Comparison of ENCODE assay signal across 8 mouse cellular contexts in genomic region chr11:69803328-69803727, GRCm38 (mm10). TPM values are rescaled to one million over a fixed set of nuclear protein-coding genes. Genes with fewer than 3 reads are reported as not detected.
DNase-seq lines count a peak whose midpoint lies in the region; ATAC-seq lines count a peak whose summit lies in the region.
"Had no signal": no experiment of that assay in that cellular context is flagged by ENCODE, and none has a peak within 500 bp of the region (broad histone marks: within the 10 kb centered on the region; RNA-seq: fewer than 3 reads in every experiment).

No protein-coding gene starts in this region.

- 2% methylated on average over 12 of the region's 12 CpGs for WGBS in lung, embryonic 15.5 days
- 0% methylated on average over 12 of the region's 12 CpGs for WGBS in forebrain, embryonic 11.5 days
- 4% methylated on average over 12 of the region's 12 CpGs for WGBS in limb, embryonic 15.5 days
- WGBS in stomach, embryonic 15.5 days: 2% methylated on average over 12 of the region's 12 CpGs

- peak overlapping the region; percentile 59 for H3K4me3 ChIP-seq in lung, embryonic 15.5 days
- peak overlapping the region; percentile 49 for H3K4me3 ChIP-seq in forebrain, embryonic 11.5 days (ENCODE audit: low read depth, low read length)
- peak overlapping the region; percentile 60 for H3K4me3 ChIP-seq in limb, embryonic 15.5 days
- H3K4me3 ChIP-seq in stomach, embryonic 15.5 days (replicated peaks): peak overlapping the region; percentile 56

- peak overlapping the region; percentile 55 for H3K9ac ChIP-seq in lung, embryonic 15.5 days
- peak overlapping the region; percentile 68 for H3K9ac ChIP-seq in forebrain, embryonic 11.5 days (ENCODE audit: low read length)
- H3K9ac ChIP-seq in limb, embryonic 15.5 days: peak overlapping the region; percentile 40; the same call in 1 of the 2 replicates
- H3K9ac ChIP-seq in stomach, embryonic 15.5 days: peak overlapping the region; percentile 39; the same call in 1 of the 2 replicates

- peaks cover 61% of the 10 kb centered on the region for H3K4me1 ChIP-seq in lung, embryonic 15.5 days
- H3K4me1 ChIP-seq in forebrain, embryonic 11.5 days (replicated peaks; ENCODE audit: control insufficient read depth, insufficient read depth, low read length): peaks cover 43% of the 10 kb centered on the region
- H3K4me1 ChIP-seq in limb, embryonic 15.5 days: peaks cover 62% of the 10 kb centered on the region
- H3K4me1 ChIP-seq in stomach, embryonic 15.5 days: peaks cover 58% of the 10 kb centered on the region

- H3K27ac ChIP-seq in lung, embryonic 15.5 days: no peak overlapping the region
- H3K27ac ChIP-seq in forebrain, embryonic 11.5 days (ENCODE audit: low read depth, low read length): no peak overlapping the region
- peak overlapping the region; percentile 35; the same call in 1 of the 2 replicates for H3K27ac ChIP-seq in limb, embryonic 15.5 days
- H3K27ac ChIP-seq in stomach, embryonic 15.5 days: peak overlapping the region; percentile 61; the same call in 1 of the 2 replicates

- H3K36me3 ChIP-seq in lung, embryonic 15.5 days: no peaks in the 10 kb centered on the region
- no peaks in the 10 kb centered on the region for H3K36me3 ChIP-seq in forebrain, embryonic 11.5 days (ENCODE audit: control insufficient read depth, insufficient read depth, low read length)
- H3K36me3 ChIP-seq in limb, embryonic 15.5 days: 0 out of 2 replicates have a peak, but pooled peaks cover 2% of the 10 kb centered on the region
- no peaks in the 10 kb centered on the region for H3K36me3 ChIP-seq in stomach, embryonic 15.5 days

- peaks cover 51% of the 10 kb centered on the region for H3K27me3 ChIP-seq in lung, embryonic 15.5 days
- peaks cover 44% of the 10 kb centered on the region for H3K27me3 ChIP-seq in forebrain, embryonic 11.5 days (ENCODE audit: control insufficient read depth, insufficient read depth, low read length)
- peaks cover 58% of the 10 kb centered on the region for H3K27me3 ChIP-seq in limb, embryonic 15.5 days
- H3K27me3 ChIP-seq in stomach, embryonic 15.5 days (replicated peaks): peaks cover 6% of the 10 kb centered on the region; the same call in 1 of the 2 replicates

- no peaks in the 10 kb centered on the region for H3K9me3 ChIP-seq in lung, embryonic 15.5 days
- no peaks in the 10 kb centered on the region; the same call in 1 of the 2 replicates for H3K9me3 ChIP-seq in forebrain, embryonic 11.5 days (ENCODE audit: control insufficient read depth, low read length)
- H3K9me3 ChIP-seq in limb, embryonic 15.5 days: no peaks in the 10 kb centered on the region
- no peaks in the 10 kb centered on the region for H3K9me3 ChIP-seq in stomach, embryonic 15.5 days

- peak overlapping the region; percentile 97 for H3K4me2 ChIP-seq in lung, embryonic 15.5 days
- peak overlapping the region; percentile 94 for H3K4me2 ChIP-seq in forebrain, embryonic 11.5 days (ENCODE audit: low read depth, low read length, severe bottlenecking)
- peak overlapping the region; percentile 97 for H3K4me2 ChIP-seq in limb, embryonic 15.5 days
- peak overlapping the region; percentile 98 for H3K4me2 ChIP-seq in stomach, embryonic 15.5 days

- no peak for DNase-seq in lung, postnatal 14 days
- no peak for DNase-seq in forebrain, embryonic 11.5 days (ENCODE audit: low spot score)
- no peak for DNase-seq in adrenal gland, adult 2 months
- DNase-seq in urinary bladder, postnatal 4 days (ENCODE audit: low spot score in 2 of 2): no peak

- ATAC-seq in lung, embryonic 15.5 days (ENCODE audit: borderline replicate concordance, extremely low read depth, low FRiP score, low TSS enrichment): no peak; the same call in 1 of the 2 replicates
- ATAC-seq in forebrain, embryonic 11.5 days (replicated peaks; ENCODE audit: low FRiP score): peak; percentile 9; the same call in 1 of the 2 replicates
- ATAC-seq in limb, embryonic 15.5 days (ENCODE audit: insufficient number of reproducible peaks, low FRiP score, low TSS enrichment, low read depth): 0 out of 2 replicates have a peak, but pooled peaks have one; percentile 0
- ATAC-seq in stomach, embryonic 15.5 days (ENCODE audit: insufficient read depth, low FRiP score, low read depth): 0 out of 2 replicates have a peak, but pooled peaks have one; percentile 9

RNA-seq across cellular contexts. Expression of gene Fgf11, which starts 1.7 kb away (rescaled TPM):
- polyA plus RNA-seq in lung, embryonic 15.5 days (2015; fragmentation: Nextera tagmentation; extraction: Ambion mirVana): 1.2 and 1.3 TPM in 2 replicates
- 1.3 and 1.7 TPM in 2 replicates for polyA plus RNA-seq in forebrain, embryonic 11.5 days (2014; fragmentation: Nextera tagmentation; extraction: Ambion mirVana)
- polyA plus RNA-seq in limb, embryonic 15.5 days (2015; fragmentation: Nextera tagmentation; extraction: Ambion mirVana): 3.4 and 3.9 TPM in 2 replicates
- polyA plus RNA-seq in stomach, embryonic 15.5 days (2015; fragmentation: Nextera tagmentation; extraction: Ambion mirVana): 2.2 and 2.4 TPM in 2 replicates
- 10 to 100 TPM in 1 of 2 experiments, 1 to 10 TPM in 1; 4.6 to 12.8 TPM for total RNA-seq in adrenal gland, adult 2 months (2021)
- polyA plus RNA-seq in adrenal gland, adult 2 months (2012; rRNA removed): 6.0 and 13.4 TPM in 2 replicates

RNA-seq across cellular contexts. Expression of gene Tmem102, which starts 2.1 kb away (rescaled TPM):
- polyA plus RNA-seq in lung, embryonic 15.5 days (2015; fragmentation: Nextera tagmentation; extraction: Ambion mirVana): 6.3 and 7.3 TPM in 2 replicates
- polyA plus RNA-seq in forebrain, embryonic 11.5 days (2014; fragmentation: Nextera tagmentation; extraction: Ambion mirVana): 0.32 and 0.65 TPM in 2 replicates
- 8.1 and 8.9 TPM in 2 replicates for polyA plus RNA-seq in limb, embryonic 15.5 days (2015; fragmentation: Nextera tagmentation; extraction: Ambion mirVana)
- 19.9 and 20.4 TPM in 2 replicates for polyA plus RNA-seq in stomach, embryonic 15.5 days (2015; fragmentation: Nextera tagmentation; extraction: Ambion mirVana)
- 1 to 10 TPM in 1 of 2 experiments, under 1 TPM in 1; 0.23 to 1.1 TPM for total RNA-seq in adrenal gland, adult 2 months (2021)
- polyA plus RNA-seq in adrenal gland, adult 2 months (2012; rRNA removed): 0.81 and 0.94 TPM in 2 replicates
- total RNA-seq: layer of hippocampus, adult 18-20 months had no signal

RNA-seq across cellular contexts. Expression of gene Chrnb1, which starts 7.6 kb away (rescaled TPM):
- polyA plus RNA-seq in lung, embryonic 15.5 days (2015; fragmentation: Nextera tagmentation; extraction: Ambion mirVana): 15.7 and 15.8 TPM in 2 replicates
- 0.73 and 1.1 TPM in 2 replicates for polyA plus RNA-seq in forebrain, embryonic 11.5 days (2014; fragmentation: Nextera tagmentation; extraction: Ambion mirVana)
- polyA plus RNA-seq in limb, embryonic 15.5 days (2015; fragmentation: Nextera tagmentation; extraction: Ambion mirVana): 18.6 and 30.0 TPM in 2 replicates
- 5.1 and 6.0 TPM in 2 replicates for polyA plus RNA-seq in stomach, embryonic 15.5 days (2015; fragmentation: Nextera tagmentation; extraction: Ambion mirVana)
- 1 to 10 TPM; 1.7 to 3.1 TPM for total RNA-seq in adrenal gland, adult 2 months (2021)
- polyA plus RNA-seq in adrenal gland, adult 2 months (2012; rRNA removed): 2.7 and 3.0 TPM in 2 replicates

RNA-seq across cellular contexts. Expression of gene Gm39566, which starts 11.8 kb away (rescaled TPM):
- not detected in 2 replicates for polyA plus RNA-seq in lung, embryonic 15.5 days (2015; fragmentation: Nextera tagmentation; extraction: Ambion mirVana)
- polyA plus RNA-seq in forebrain, embryonic 11.5 days (2014; fragmentation: Nextera tagmentation; extraction: Ambion mirVana): not detected in 2 replicates
- not detected in 2 replicates for polyA plus RNA-seq in limb, embryonic 15.5 days (2015; fragmentation: Nextera tagmentation; extraction: Ambion mirVana)
- not detected in 2 replicates for polyA plus RNA-seq in stomach, embryonic 15.5 days (2015; fragmentation: Nextera tagmentation; extraction: Ambion mirVana)
- total RNA-seq in adrenal gland, adult 2 months (2021): not detected
- polyA plus RNA-seq in adrenal gland, adult 2 months (2012; rRNA removed): not detected in 2 replicates
- total RNA-seq: layer of hippocampus, adult 18-20 months had no signal

RNA-seq across cellular contexts. Expression of gene Spem2, which starts 14.9 kb away (rescaled TPM):
- polyA plus RNA-seq in lung, embryonic 15.5 days (2015; fragmentation: Nextera tagmentation; extraction: Ambion mirVana): not detected in 2 replicates
- not detected in 2 replicates for polyA plus RNA-seq in forebrain, embryonic 11.5 days (2014; fragmentation: Nextera tagmentation; extraction: Ambion mirVana)
- polyA plus RNA-seq in limb, embryonic 15.5 days (2015; fragmentation: Nextera tagmentation; extraction: Ambion mirVana): not detected in 2 replicates
- not detected in 2 replicates for polyA plus RNA-seq in stomach, embryonic 15.5 days (2015; fragmentation: Nextera tagmentation; extraction: Ambion mirVana)
- not detected for total RNA-seq in adrenal gland, adult 2 months (2021)
- 0.09 TPM in 1 of 2 replicates, not detected in the other for polyA plus RNA-seq in adrenal gland, adult 2 months (2012; rRNA removed)
- total RNA-seq: layer of hippocampus, adult 18-20 months had no signal

Comparison
In these comparisons a context has a peak if more than half of its experiments do, and no peak if none do; other contexts are left out.
1. H3K27ac ChIP-seq: peak in limb, embryonic 15.5 days (single experiment) and stomach, embryonic 15.5 days (single experiment); none in lung, embryonic 15.5 days (single experiment) and forebrain, embryonic 11.5 days (single experiment).
2. Peak in every context shown above with its lines, with median percentiles within 50 percentile points of each other: H3K4me2 ChIP-seq, H3K4me3 ChIP-seq and H3K9ac ChIP-seq.